Mouse (Mus musculus) heart, embryonic 10.5 days (tissue): ENCODE results near the gene Celsr1. TPM values are rescaled to one million over a fixed set of nuclear protein-coding genes. Genes with fewer than 3 reads are reported as not detected.
A peak's percentile ranks its signal among the peaks of the same experiment; 100 is the strongest.
"Not testable (repeated sequence)": the region's sequence is repeated elsewhere in the genome, so short reads cannot be mapped to it uniquely, and the experiment has no call there.

Experiments used
- DNase-seq: peaks from one replicate; pipeline ENCODE4 v3.0.0-alpha.2; 2017; ENCODE audit warnings: low spot score
- H3K27ac ChIP-seq: fragments of 300-500 bp; sonication (generic); 2 replicates; pipeline ENCODE4 v1.5.1; 2016; ENCODE audit warnings: mild to moderate bottlenecking
- H3K27me3 ChIP-seq: fragments of 300-500 bp; sonication (generic); 2 replicates; pipeline ENCODE4 v1.6.1; 2016; ENCODE audit warnings: mild to moderate bottlenecking; ENCODE audit not compliant: poor library complexity, insufficient read depth, severe bottlenecking
- H3K36me3 ChIP-seq: fragments of 300-500 bp; sonication (generic); 2 replicates; pipeline ENCODE4 v1.6.1; 2016; ENCODE audit warnings: mild to moderate bottlenecking, moderate library complexity
- H3K4me1 ChIP-seq: fragments of 300-500 bp; sonication (generic); 2 replicates; pipeline ENCODE4 v1.6.1; 2016; ENCODE audit warnings: mild to moderate bottlenecking
- H3K4me3 ChIP-seq: fragments of 300-500 bp; sonication (generic); 2 replicates; pipeline ENCODE4 v1.5.1; 2016; ENCODE audit warnings: mild to moderate bottlenecking, moderate library complexity
- H3K9me3 ChIP-seq: fragments of 300-500 bp; sonication (generic); 2 replicates; pipeline ENCODE4 v1.6.1; 2016; ENCODE audit warnings: mild to moderate bottlenecking, moderate library complexity
- WGBS: fragments of 180-500 bp; shearing (Covaris S2); methylation state at CpG from one replicate; pipeline ENCODE4 v1.1.7; 2016; 5-methylcytosine and 5-hydroxymethylcytosine counted together
- polyA plus RNA-seq: library from polyadenylated mRNA; unstranded; fragments of >200 nt; fragmentation: Nextera tagmentation; extraction: Ambion mirVana; gene quantifications from 2 replicates; pipeline ENCODE4 v1.2.1, GENCODE M21; 2016

Gene Celsr1
- polyA plus RNA-seq, 1 experiment from 2014 or later = 2.3 TPM

DNA sequence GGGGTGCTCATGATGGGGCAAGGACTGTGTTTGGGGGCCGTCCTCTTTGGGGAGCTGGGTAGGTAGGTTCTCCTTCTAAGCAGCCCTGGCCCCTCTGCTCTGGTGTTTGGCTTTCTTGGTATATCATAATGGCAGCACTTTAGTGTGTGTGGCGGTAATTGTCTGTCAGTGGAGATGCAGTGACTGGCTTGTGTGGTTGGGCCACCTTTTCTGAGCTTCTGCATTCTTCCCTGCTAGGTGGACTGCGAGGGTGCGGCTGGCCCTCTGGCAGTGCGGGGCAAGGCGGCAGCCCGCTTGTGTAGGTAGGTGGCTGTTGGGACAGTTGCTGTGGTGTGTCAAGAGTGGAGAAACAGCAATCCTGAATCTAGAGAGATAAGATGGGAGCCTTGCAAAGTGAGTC is 27.6 kb upstream of the Celsr1 start:
- H3K36me3 ChIP-seq = peaks cover 4% of the 10 kb centered on the region; the same call in 1 of the 2 replicates
- H3K4me3 ChIP-seq = no peak overlapping the region
- H3K4me1 ChIP-seq = peaks cover 73% of the 10 kb centered on the region
- H3K27ac ChIP-seq = no peak overlapping the region
- H3K9me3 ChIP-seq = no peaks in the 10 kb centered on the region
- no peak for DNase-seq
- 86% methylated on average over 7 of the region's 7 CpGs for WGBS
- H3K27me3 ChIP-seq = no peaks in the 10 kb centered on the region

DNA sequence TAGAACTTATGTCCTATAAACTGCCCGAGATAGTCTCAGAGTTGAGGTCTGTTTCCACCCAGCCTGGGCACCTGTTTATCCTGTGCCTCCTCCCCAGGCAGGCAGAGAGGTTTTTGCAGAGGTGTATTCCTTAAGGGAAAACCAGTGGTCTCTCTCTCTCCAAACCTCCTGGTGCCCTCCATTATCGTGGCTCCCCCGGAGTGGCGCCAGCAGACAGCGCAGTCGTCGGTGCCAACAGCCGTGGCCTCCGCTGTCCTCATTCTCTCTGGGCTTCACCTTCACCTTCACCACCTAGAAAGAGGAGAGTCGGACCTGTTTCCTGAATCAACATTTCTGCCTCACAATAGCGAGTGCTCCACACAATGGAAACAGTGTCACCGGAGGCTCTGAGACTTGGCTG is 27.0 kb upstream of the Celsr1 start:
- no peak overlapping the region for H3K4me3 ChIP-seq
- H3K9me3 ChIP-seq = no peaks in the 10 kb centered on the region
- WGBS = 85% methylated on average over 12 of the region's 12 CpGs
- H3K27ac ChIP-seq = 0 out of 2 replicates have a peak overlapping the region, but pooled peaks have one; percentile 16
- H3K4me1 ChIP-seq = peaks cover 77% of the 10 kb centered on the region
- no peak for DNase-seq
- H3K27me3 ChIP-seq = no peaks in the 10 kb centered on the region
- no peaks in the 10 kb centered on the region for H3K36me3 ChIP-seq

DNA sequence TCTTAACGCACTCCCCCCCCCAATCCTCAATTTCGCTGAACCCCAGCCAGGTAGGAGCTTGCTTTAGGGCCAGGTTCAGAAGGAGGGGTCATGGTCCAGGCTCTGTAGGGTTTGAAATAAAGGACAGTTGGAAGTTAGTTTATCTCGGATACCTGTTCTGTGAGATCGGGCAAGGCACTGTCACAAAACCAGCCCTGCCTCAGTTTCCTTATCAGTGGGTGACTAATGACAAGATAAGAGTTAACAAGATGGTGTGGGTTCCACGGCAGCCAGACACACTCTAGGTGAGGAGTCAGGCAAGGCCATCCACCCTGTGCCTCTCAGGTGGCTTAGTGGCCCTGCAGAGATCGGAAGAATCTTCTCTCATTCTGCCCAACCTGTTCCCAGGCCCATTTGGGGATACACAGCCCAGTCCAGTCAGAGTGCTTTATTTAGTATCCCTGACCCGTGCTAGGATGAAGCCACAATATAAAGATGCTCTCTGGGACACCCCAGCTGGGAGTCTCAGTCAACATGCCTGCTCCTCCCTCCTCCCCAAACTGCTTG is 26.3 kb upstream of the Celsr1 start:
- WGBS = 59% methylated on average over 7 of the region's 7 CpGs
- Histone ChIP-seq H3K27ac (peak overlapping the region; percentile 95; the same call in 1 of the 2 replicates), H3K9me3 (no peaks in the 10 kb centered on the region), H3K27me3 (no peaks in the 10 kb centered on the region), H3K4me3 (peak overlapping the region; percentile 77), H3K4me1 (peaks cover 77% of the 10 kb centered on the region), H3K36me3 (no peaks in the 10 kb centered on the region)
- DNase-seq = no peak

DNA sequence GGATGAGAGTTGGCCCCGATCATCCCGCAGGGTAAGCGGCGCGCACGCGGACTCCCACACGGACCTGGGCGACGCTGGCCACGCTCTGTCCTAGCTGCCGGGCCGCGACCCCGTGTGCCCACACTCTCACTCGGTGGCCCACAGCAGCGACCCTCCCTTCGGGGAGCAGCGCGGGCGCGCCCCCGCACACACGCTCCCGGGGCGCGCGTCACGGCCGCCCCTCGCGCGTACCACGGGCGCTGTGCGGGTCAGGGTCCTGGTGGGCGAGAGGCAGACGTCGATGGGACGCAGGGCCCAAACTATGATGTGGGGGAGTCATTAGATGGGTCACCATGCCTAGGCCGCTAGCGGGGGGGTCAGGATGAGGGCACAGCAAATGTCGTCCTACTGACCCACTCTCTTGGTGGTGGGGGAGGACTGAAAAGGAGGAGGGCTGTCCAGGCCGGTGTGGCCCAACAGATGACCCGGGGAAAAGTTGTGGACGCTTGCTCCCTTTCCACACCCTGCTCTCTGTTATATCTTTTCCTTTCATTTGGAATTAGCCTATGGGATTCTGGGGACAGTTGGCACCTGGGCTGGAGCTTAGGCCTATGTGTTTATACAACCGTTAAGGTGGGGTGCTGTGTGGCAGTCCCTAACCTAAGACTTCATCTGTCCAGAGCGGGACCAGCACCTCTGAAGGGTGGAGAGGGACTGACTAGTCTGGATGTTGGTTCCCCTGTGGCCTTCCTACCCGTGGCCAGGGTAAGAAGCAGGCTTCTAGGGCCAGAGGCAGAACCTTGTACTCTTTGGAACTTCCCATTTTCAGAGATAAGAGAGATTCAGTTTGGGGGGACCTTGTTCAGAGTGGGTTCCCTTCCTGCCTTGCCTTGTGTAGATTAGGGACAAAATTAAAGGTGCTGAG is 25.6 kb upstream of the Celsr1 start:
- Histone ChIP-seq H3K27me3 (no peaks in the 10 kb centered on the region), H3K4me1 (peaks cover 76% of the 10 kb centered on the region), H3K27ac (peak overlapping the region; percentile 95), H3K4me3 (peak overlapping the region; percentile 77), H3K9me3 (no peaks in the 10 kb centered on the region), H3K36me3 (no peaks in the 10 kb centered on the region)
- no peak for DNase-seq
- 2% methylated on average over 49 of the region's 49 CpGs for WGBS

DNA sequence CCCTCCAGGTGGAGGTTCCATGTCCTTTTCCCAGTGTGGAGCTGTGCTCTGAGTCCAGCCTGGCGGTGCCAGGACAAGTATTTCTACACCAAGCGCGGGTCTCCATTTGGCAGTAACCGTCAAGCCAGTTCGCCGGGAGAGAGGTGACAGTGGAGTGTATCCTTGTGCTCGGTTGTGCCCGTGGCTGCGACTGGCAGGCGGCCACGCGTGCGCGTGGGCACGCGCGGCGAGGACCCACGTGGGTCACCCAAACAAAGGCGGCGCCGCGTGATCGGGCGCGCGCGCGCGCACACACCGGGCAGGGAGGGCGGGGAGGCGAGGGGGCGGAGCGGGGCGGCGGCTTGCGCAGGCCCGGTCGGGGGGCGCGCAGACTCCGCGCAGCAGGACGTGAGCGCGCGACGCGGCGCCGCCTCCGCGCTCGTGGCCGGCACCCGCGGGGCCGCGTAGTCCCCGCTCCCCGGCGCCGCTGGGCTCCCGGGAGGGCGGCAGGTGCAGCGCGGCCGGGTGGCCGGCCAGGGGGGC is 24.9 kb upstream of the Celsr1 start:
- under 1% methylated on average over 69 of the region's 70 CpGs for WGBS
- peak; percentile 86 for DNase-seq
- peak overlapping the region; percentile 77 for H3K4me3 ChIP-seq
- no peaks in the 10 kb centered on the region for H3K36me3 ChIP-seq
- peak overlapping the region; percentile 95 for H3K27ac ChIP-seq
- H3K4me1 ChIP-seq = peaks cover 76% of the 10 kb centered on the region
- no peaks in the 10 kb centered on the region for H3K27me3 ChIP-seq
- no peaks in the 10 kb centered on the region for H3K9me3 ChIP-seq

DNA sequence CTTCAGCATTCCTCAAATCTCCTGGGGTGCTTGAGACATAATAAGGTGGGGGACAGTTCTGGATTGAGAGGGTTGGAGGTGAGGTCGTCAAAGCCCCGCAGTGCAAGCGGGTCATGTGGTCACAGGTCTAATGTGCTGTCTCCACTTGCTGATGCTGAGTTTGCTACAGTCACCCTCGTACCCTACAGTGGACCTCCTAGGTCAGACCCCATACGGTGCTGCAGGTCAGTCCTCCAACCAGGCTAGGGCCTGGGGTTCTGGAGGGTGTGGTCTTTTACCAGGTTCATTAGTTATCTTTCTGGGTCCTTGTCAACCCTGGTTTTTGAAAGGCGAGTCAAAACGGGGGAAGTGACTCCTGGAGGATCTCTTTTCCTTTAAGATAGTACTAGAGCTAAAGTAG is 24.3 kb upstream of the Celsr1 start:
- H3K4me3 ChIP-seq = peak overlapping the region; percentile 77
- DNase-seq = no peak
- H3K36me3 ChIP-seq = no peaks in the 10 kb centered on the region
- 7% methylated on average over 7 of the region's 7 CpGs for WGBS
- no peaks in the 10 kb centered on the region for H3K9me3 ChIP-seq
- peaks cover 76% of the 10 kb centered on the region for H3K4me1 ChIP-seq
- peak overlapping the region; percentile 95 for H3K27ac ChIP-seq
- no peaks in the 10 kb centered on the region for H3K27me3 ChIP-seq

DNA sequence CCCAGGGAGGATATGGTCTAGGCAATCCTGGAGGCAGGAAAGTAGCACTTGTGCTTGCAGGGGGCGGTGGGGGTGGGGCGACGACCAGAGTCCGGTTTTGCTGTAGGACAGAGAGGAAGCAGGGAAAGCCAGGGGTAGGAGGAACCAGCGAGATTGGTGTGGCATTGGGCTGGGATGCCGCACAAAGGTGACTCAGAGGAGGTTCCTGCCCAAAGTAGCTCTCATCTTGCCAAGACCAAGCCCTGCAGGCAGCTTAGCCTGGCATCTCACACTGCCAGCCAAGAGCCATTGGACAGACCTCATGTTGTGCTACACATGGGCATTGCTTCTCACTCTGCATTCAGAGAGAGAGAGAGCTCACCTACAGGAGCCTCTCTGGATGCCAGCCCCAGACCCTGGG is 23.8 kb upstream of the Celsr1 start, which contains the start of gene Gramd4:
Gene Gramd4, plus strand, starts transcription at position 283 of the 400 bp plus-strand sequence.
- DNase-seq = no peak
- Histone ChIP-seq H3K36me3 (no peaks in the 10 kb centered on the region), H3K4me1 (peaks cover 71% of the 10 kb centered on the region), H3K9me3 (no peaks in the 10 kb centered on the region), H3K27me3 (no peaks in the 10 kb centered on the region), H3K4me3 (peak within 1 kb of the TSS; percentile 77), H3K27ac (peak within 1 kb of the TSS; percentile 95)
- WGBS = 8% methylated on average over 6 of the region's 6 CpGs

DNA sequence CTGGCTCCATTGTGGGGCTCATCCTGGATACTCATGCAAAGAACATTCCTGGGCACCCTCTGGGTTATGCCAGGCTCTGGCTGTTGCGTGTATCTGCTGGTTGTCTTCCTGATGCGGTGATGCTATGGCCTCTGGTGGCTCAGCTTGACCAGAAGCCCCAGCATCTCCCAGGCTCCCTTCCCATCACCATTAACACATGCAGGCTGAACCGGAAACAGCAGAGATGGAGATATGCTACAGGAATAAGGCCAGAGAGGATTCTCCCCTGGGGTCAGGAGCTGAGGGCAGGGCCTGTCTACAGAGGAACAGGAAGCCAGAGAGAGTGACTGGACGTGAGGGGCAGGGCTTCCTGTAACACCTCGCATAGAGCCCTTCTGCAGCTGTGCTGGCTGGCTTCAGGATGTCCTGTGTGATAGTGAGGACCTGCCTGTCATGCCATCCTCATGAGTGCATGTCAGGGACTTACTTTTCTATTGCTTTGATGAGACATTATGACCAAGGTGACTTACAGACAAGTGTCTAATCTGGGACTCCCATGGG is 22.7 kb upstream of the Celsr1 start:
- 56% methylated on average over 5 of the region's 5 CpGs for WGBS
- no peak for DNase-seq
- H3K36me3 ChIP-seq = no peaks in the 10 kb centered on the region
- H3K27ac ChIP-seq = no peak overlapping the region
- peaks cover 69% of the 10 kb centered on the region for H3K4me1 ChIP-seq
- no peaks in the 10 kb centered on the region for H3K9me3 ChIP-seq
- peaks cover 8% of the 10 kb centered on the region; the same call in 1 of the 2 replicates for H3K27me3 ChIP-seq
- no peak overlapping the region for H3K4me3 ChIP-seq

DNA sequence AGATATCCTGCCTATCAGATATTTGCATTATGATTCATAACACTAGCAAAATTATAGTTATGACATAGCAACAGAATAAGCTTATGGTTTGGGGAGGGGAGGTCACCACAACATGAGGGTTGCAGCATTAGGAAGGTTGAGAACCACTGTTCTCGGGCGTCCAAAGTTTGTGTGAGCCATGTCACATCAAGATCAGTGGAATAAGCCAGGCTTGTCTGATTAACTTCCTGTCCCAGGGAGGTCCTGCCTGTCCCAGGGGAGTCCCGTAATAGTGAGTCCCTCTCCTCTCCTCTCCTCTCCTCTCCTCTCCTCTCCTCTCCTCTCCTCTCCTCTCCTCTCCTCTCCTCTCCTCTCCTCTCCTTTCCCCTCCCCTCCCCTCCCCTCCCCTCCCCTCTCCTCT is 21.3 kb upstream of the Celsr1 start:
- 52% methylated on average over 3 of the region's 3 CpGs for WGBS
- peaks cover 57% of the 10 kb centered on the region for H3K4me1 ChIP-seq

DNA sequence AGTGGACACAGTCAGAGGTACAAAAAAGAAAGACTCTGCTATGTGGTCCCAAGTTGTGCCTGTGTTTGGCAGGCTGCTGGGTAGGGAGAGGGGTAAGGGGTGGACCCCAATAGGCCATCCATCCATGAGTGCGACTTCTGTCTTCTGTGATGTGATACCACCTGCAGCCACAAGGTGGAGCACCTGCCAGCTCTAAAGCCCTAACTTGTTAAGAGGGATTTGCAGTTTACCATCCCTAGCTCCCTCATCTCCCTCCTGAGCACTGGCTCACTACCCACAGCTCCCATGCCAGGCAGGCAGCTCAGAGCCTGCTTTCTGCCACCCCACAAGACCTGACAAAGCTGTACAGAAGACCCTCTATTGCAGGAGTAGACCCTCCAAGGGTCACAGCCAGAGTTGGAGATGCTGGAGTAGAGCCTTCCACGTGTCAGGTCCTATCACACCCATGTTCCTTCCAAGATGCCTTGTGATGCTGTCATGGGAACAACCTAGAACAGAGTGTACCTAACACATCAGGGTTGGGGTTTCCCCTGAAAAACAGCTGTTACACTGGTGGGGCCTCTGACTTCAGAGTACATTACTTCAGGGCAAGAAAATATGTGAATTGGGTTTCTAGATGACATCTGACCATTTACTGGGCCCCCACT is 20.4 kb upstream of the Celsr1 start:
- peak; percentile 89 for DNase-seq
- Histone ChIP-seq H3K27me3 (peaks cover 8% of the 10 kb centered on the region; the same call in 1 of the 2 replicates), H3K9me3 (no peaks in the 10 kb centered on the region), H3K4me1 (peaks cover 49% of the 10 kb centered on the region), H3K4me3 (no peak overlapping the region), H3K27ac (no peak overlapping the region), H3K36me3 (no peaks in the 10 kb centered on the region)
- WGBS = 40% methylated on average over 2 of the region's 2 CpGs

More for the DNA sequence above, 21.3 kb upstream of the Celsr1 start:
- H3K9me3 ChIP-seq, H3K27me3 ChIP-seq, DNase-seq, H3K36me3 ChIP-seq, H3K4me3 ChIP-seq: not testable (repeated sequence)
- H3K27ac ChIP-seq = 0 out of 2 replicates have a peak overlapping the region, but pooled peaks have one; percentile 0

DNA sequence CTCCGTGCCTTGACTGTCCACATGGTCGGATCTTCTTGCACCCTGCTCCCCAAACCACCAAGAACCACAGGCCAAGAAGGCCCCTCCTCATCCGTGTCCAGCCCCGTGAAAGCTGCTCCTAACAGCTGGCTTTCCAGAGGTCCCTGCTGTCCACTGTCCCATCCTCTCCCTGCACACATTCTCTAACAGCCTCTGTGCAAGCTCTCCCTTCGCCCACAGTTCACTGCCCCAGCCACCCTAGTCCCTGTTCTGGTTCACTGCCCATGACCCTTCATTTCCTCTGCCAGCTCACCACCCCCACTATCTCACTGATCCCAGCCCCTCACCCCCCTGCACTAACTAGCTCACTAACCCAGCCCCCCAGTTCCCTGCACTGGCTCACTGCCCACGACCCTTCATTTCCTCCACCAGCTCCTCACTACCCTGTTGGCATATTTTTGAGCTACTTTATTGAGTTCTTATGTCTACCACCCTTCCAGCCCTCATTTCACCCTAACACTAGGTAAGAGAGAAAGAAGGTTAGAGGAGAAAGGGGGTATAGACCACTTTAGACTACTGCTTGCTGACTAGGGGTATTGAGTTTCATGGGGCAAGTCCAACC is 18.4 kb upstream of the Celsr1 start:
- Histone ChIP-seq H3K9me3 (no peaks in the 10 kb centered on the region), H3K4me1 (peaks cover 29% of the 10 kb centered on the region), H3K36me3 (no peaks in the 10 kb centered on the region), H3K27me3 (peaks cover 8% of the 10 kb centered on the region; the same call in 1 of the 2 replicates), H3K27ac (no peak overlapping the region), H3K4me3 (no peak overlapping the region)
- 75% methylated on average over 6 of the region's 6 CpGs for WGBS
- no peak for DNase-seq

DNA sequence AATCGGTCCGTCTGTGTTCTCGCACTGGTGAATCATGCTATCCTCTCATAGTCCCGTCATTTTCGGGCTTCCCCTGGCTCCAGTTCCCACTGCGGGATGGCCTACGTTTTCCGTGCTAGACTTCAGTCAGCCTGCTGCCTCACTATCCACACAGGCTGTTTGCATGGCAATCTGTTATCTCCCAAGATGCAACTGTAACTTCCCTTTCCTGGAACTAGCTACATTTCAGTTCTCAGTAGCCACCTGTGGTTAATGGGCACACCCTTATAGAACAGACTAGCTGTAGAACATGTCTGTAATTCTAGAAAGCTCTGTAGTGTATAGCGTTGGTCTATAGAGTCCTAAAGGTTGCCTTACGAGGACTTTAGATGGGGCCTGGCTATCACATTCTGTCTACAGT is 17.6 kb upstream of the Celsr1 start:
- DNase-seq = no peak
- WGBS = 71% methylated on average over 10 of the region's 10 CpGs
- Histone ChIP-seq H3K4me1 (peaks cover 24% of the 10 kb centered on the region), H3K36me3 (no peaks in the 10 kb centered on the region), H3K4me3 (no peak overlapping the region), H3K9me3 (no peaks in the 10 kb centered on the region), H3K27ac (no peak overlapping the region), H3K27me3 (peaks cover 8% of the 10 kb centered on the region; the same call in 1 of the 2 replicates)
